Mouse (Mus musculus) kidney, adult 2 months (tissue): ENCODE results near the gene Mertk.

ENCODE experiments used
- CTCF ChIP-seq: fragments of 200-500 bp; conservative IDR thresholded peaks from 2 replicates; pipeline ENCODE4 v1.5.1; 2011; ENCODE audit warnings: low read depth, mild to moderate bottlenecking, control low read depth, low read length, moderate library complexity, mixed read lengths; ENCODE audit not compliant: insufficient read depth, insufficient read length
- POLR2A ChIP-seq: fragments of 200-500 bp; IDR thresholded peaks from one replicate; pipeline ENCODE4 v1.6.1; 2011; ENCODE audit warnings: low read depth, low read length, control low read depth

GRCm38 (mm10) chr2:128790875-128791614, 92.3 kb downstream of the Mertk start:
- TF ChIP-seq CTCF (no peak), POLR2A (no peak)
